Mouse (Mus musculus) bone marrow macrophage, adult 2 months (primary cell): ENCODE measurements at regions not wholly inside any gene's neighbourhood (a gene's known extent, or its start where the extent isn't known, plus 50 kb on each side); places are given as distances from the start of the nearest gene placed in this dataset.

Experiments
- CTCF ChIP-seq: IDR thresholded peaks from 2 replicates; pipeline ENCODE4 v1.5.1; 2012; ENCODE audit warnings: low read depth, mild to moderate bottlenecking, low read length, moderate library complexity
- POLR2A ChIP-seq: IDR thresholded peaks from 2 replicates; pipeline ENCODE4 v1.6.1; 2012; ENCODE audit warnings: mild to moderate bottlenecking, low read depth, low read length, borderline replicate concordance

DNA sequence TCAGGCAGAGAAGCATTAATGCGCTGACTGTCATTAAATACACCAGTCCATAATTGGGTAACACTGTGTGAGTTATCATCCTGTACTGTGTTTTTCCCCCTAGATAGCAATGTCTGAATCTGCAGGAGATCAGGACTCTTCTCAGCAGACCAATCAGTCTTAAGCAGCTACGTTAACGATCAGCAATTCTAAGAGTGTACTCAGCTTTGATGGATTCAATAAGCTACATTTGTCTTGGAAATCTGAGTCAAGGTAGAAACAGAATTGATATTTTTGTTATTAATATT, 442.8 kb upstream of the Nr2f1 start:
- no peak for TF ChIP-seq POLR2A
- TF ChIP-seq CTCF = no peak
